Mouse (Mus musculus): ENCODE measurements around the gene Tnpo2.

GRCm38 (mm10) chr8:85071041-85071440, 34.3 kb downstream of the Tnpo2 start:
- no peak for TF ChIP-seq POLR2A (IDR thresholded peaks at IDR 0.05; ENCODE audit: low read depth, low read length)
- TF ChIP-seq CTCF (IDR thresholded peaks at IDR 0.05; ENCODE audit: borderline replicate concordance, insufficient read depth, low read length) = no peak

Data from embryonic fibroblast, embryonic 13.5 days (primary cell).